Mouse (Mus musculus) hindbrain, embryonic 11.5 days (tissue): ENCODE results near the gene Mvb12b. TPM values are rescaled to one million over a fixed set of nuclear protein-coding genes. Genes with fewer than 3 reads are reported as not detected.

ENCODE experiments used
- ATAC-seq: fragments of 200-750 bp; cut with Nextera tagmentation; 2 replicates; pipeline ENCODE4 v1.8.0; 2017; ENCODE audit warnings: mild to moderate bottlenecking, moderate TSS enrichment, moderate library complexity; ENCODE audit not compliant: low FRiP score
- DNase-seq: peaks from one replicate; pipeline ENCODE4 v3.0.0-alpha.2; 2015; ENCODE audit warnings: low spot score
- H3K27ac ChIP-seq: fragments of 300-500 bp; sonication (generic); 2 replicates; pipeline ENCODE4 v1.5.1; 2014; ENCODE audit warnings: mild to moderate bottlenecking, low read depth, low read length
- H3K27me3 ChIP-seq: fragments of 300-500 bp; sonication (generic); 2 replicates; pipeline ENCODE4 v1.6.1; 2014; ENCODE audit warnings: mild to moderate bottlenecking, low read length, moderate library complexity, mixed read lengths; ENCODE audit not compliant: control insufficient read depth, insufficient read depth
- H3K36me3 ChIP-seq: fragments of 300-500 bp; sonication (generic); 2 replicates; pipeline ENCODE4 v1.6.1; 2014; ENCODE audit warnings: mild to moderate bottlenecking, low read length, moderate library complexity, mixed read lengths; ENCODE audit not compliant: control insufficient read depth, insufficient read depth
- H3K4me1 ChIP-seq: fragments of 300-500 bp; sonication (generic); replicated peaks from 2 replicates; pipeline ENCODE4 v1.6.1; 2014; ENCODE audit warnings: low read length, mixed read lengths; ENCODE audit not compliant: control insufficient read depth, insufficient read depth
- H3K4me2 ChIP-seq: fragments of 300-500 bp; sonication (generic); replicated peaks from 2 replicates; pipeline ENCODE4 v1.6.1; 2014; ENCODE audit warnings: mild to moderate bottlenecking, low read depth, low read length
- H3K4me3 ChIP-seq: fragments of 300-500 bp; sonication (generic); 2 replicates; pipeline ENCODE4 v1.5.1; 2014; ENCODE audit warnings: low read depth, low read length
- H3K9ac ChIP-seq: fragments of 300-500 bp; sonication (generic); 2 replicates; pipeline ENCODE4 v1.6.1; 2014; ENCODE audit warnings: low read depth, low read length
- H3K9me3 ChIP-seq: fragments of 300-500 bp; sonication (generic); 2 replicates; pipeline ENCODE4 v1.6.1; 2016; ENCODE audit warnings: low read length; ENCODE audit not compliant: control insufficient read depth
- WGBS: fragments of 180-500 bp; shearing (Covaris S2); extraction: QIAGEN DNeasy Blood & Tissue Kit; methylation state at CpG from one replicate; pipeline ENCODE4 v1.1.7; 2014; 5-methylcytosine and 5-hydroxymethylcytosine counted together
- polyA plus RNA-seq: library from polyadenylated mRNA; unstranded; fragments of >200 nt; fragmentation: Nextera tagmentation; extraction: Ambion mirVana; gene quantifications from 2 replicates; pipeline ENCODE4 v1.2.1, GENCODE M21; 2014

The Mvb12b gene
- polyA plus RNA-seq, 1 experiment from 2014 or later = 42.4 TPM

- 12% methylated on average over 4 of the region's 4 CpGs for WGBS
- no peak overlapping the region for H3K4me2 ChIP-seq
Observed at GRCm38 (mm10) chr2:33682219-33682618, 205.5 kb downstream of the Mvb12b start.

More at GRCm38 (mm10) chr2:33682219-33682618, 205.5 kb downstream of the Mvb12b start:
- no peak overlapping the region for H3K27ac ChIP-seq
- H3K9me3 ChIP-seq = no peaks in the 10 kb centered on the region
- no peaks in the 10 kb centered on the region for H3K27me3 ChIP-seq
- ATAC-seq = no peak
- H3K4me3 ChIP-seq = no peak overlapping the region
- H3K4me1 ChIP-seq = no peaks in the 10 kb centered on the region; the same call in 1 of the 2 replicates
- no peak overlapping the region for H3K9ac ChIP-seq
- peak; percentile 80 for DNase-seq
- H3K36me3 ChIP-seq = no peaks in the 10 kb centered on the region

Other genes with a start within 250 kb of the Mvb12b start
- gene Lmx1b, start 247.4 kb downstream of the Mvb12b start, polyA plus RNA-seq = 4.2 and 5.0 TPM in 2 replicates